Mouse (Mus musculus): Measurements from ENCODE around the gene Slc17a8.

- no peak for TF ChIP-seq POLR2A (IDR thresholded peaks at IDR 0.05; ENCODE audit: low read depth, low read length)
- no peak for TF ChIP-seq CTCF (IDR thresholded peaks at IDR 0.05; ENCODE audit: extremely low read depth, insufficient read depth, insufficient read length, insufficient replicate concordance)
Measured at GRCm38 (mm10) chr10:89559351-89559750, 61.7 kb downstream of the Slc17a8 start.

Measured in spleen, adult 2 months (tissue).